Mouse (Mus musculus): ENCODE measurements around the gene Cdc14a.

GRCm38 (mm10) chr3:116388808-116389207, 35.0 kb downstream of the Cdc14a start:
- TF ChIP-seq CTCF (IDR thresholded peaks at IDR 0.05; ENCODE audit: low read depth, low read length) = no peak
- no peak for TF ChIP-seq POLR2AphosphoS5 (IDR thresholded peaks at IDR 0.05; ENCODE audit: insufficient replicate concordance, low read depth, low read length)
- TF ChIP-seq GATA1 (IDR thresholded peaks at IDR 0.05; ENCODE audit: borderline replicate concordance, low read length) = no peak

Measured in G1E (cell line).